Comparison of ENCODE assay signal across 16 mouse cellular contexts in the genomic region with DNA sequence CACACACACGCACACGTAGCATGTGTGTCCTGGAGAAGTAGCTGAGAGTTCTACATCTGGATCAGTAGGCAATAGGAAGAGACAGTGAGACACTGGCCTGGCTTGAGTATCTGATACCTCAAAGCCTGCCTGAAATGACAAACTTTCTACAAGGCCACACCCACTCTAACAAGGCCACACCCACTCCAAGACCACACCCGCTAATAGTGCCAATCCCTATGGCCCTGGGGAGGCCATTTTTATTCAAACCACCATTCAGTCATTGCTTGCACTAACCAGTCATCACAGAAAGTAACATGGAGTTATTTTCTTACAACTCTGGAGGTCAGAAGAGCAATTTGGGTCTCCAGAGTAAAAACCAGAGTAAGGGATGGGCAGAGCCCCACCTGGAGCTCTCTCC. TPM values are rescaled to one million over a fixed set of nuclear protein-coding genes. Genes with fewer than 3 reads are reported as not detected.
DNase-seq lines count a peak whose midpoint lies in the region; ATAC-seq and TF ChIP-seq lines count a peak whose summit lies in the region.
"Had no signal": no experiment of that assay in that cellular context is flagged by ENCODE, and none has a peak within 500 bp of the region (broad histone marks: within the 10 kb centered on the region; RNA-seq: fewer than 3 reads in every experiment).

No protein-coding gene starts in this region.

- H3K4me1 ChIP-seq in heart, adult 2 months (ENCODE audit: control insufficient read depth, insufficient read depth, low read length): no peaks in the 10 kb centered on the region; the same call in 1 of the 2 replicates
- peaks cover 14% of the 10 kb centered on the region for H3K4me1 ChIP-seq in heart, embryonic 12.5 days (replicated peaks)
- H3K4me1 ChIP-seq: forebrain, embryonic 12.5 days; hindbrain, embryonic 13.5 days; limb, embryonic 10.5 days; liver, embryonic 12.5 days had no signal

- no peak for ATAC-seq in heart, embryonic 12.5 days (ENCODE audit: insufficient number of reproducible peaks, low FRiP score)
- ATAC-seq: intestine, postnatal 0 days; liver, embryonic 12.5 days had no signal

- TF ChIP-seq POLR2A in heart, adult 2 months (IDR thresholded peaks at IDR 0.05; ENCODE audit: insufficient read depth, low read depth, low read length): no peak

- no peaks in the 10 kb centered on the region for H3K27me3 ChIP-seq in heart, adult 2 months (ENCODE audit: control insufficient read depth, insufficient read depth, low read length)
- no peaks in the 10 kb centered on the region for H3K27me3 ChIP-seq in heart, embryonic 12.5 days (replicated peaks)
- H3K27me3 ChIP-seq: CH12.LX; forebrain, embryonic 12.5 days; hindbrain, embryonic 13.5 days; liver, embryonic 12.5 days had no signal

- H3K79me2 ChIP-seq in heart, adult 2 months (replicated peaks; ENCODE audit: control insufficient read depth, insufficient read depth, low read length): no peaks in the 10 kb centered on the region

- intact Hi-C loops in heart, adult 2 months (cut with DNase I): no loop called here
- intact Hi-C loops in gastrocnemius, postnatal 14 days (cut with DNase I; ENCODE audit: low total_unique reads): no loop called here

- H3K9me3 ChIP-seq in heart, embryonic 12.5 days (replicated peaks): no peaks in the 10 kb centered on the region
- H3K9me3 ChIP-seq: forebrain, embryonic 12.5 days; hindbrain, embryonic 13.5 days; limb, embryonic 10.5 days; liver, embryonic 12.5 days; midbrain, embryonic 10.5 days had no signal

- H3K36me3 ChIP-seq in heart, adult 2 months (ENCODE audit: control insufficient read depth, insufficient read depth, low read length): no peaks in the 10 kb centered on the region
- H3K36me3 ChIP-seq in heart, embryonic 12.5 days: no peaks in the 10 kb centered on the region
- H3K36me3 ChIP-seq: forebrain, embryonic 12.5 days; hindbrain, embryonic 13.5 days; limb, embryonic 10.5 days; liver, embryonic 12.5 days; midbrain, embryonic 10.5 days had no signal

- DNase-seq in heart, adult 2 months: peak; percentile 2 to 10
- peak; percentile 3 to 17 for DNase-seq in right cerebral cortex, postnatal 10 days (ENCODE audit: low spot score in 2 of 2)
- DNase-seq in right cerebral cortex, adult 18-20 months: no peak
- DNase-seq in gastrocnemius, postnatal 14 days: peak; percentile 1
- peak; percentile 2 for DNase-seq in urinary bladder, postnatal 25 days (ENCODE audit: low spot score)
- no peak for DNase-seq in spleen, postnatal 14 days (ENCODE audit: low spot score in 2 of 2)
- DNase-seq: cerebellum, adult 9-11 months; lung, postnatal 14 days had no signal

- no peak overlapping the region for H3K9ac ChIP-seq in heart, adult 2 months (ENCODE audit: low read depth, low read length)
- no peak overlapping the region for H3K9ac ChIP-seq in heart, embryonic 12.5 days
- H3K9ac ChIP-seq: forebrain, embryonic 12.5 days; hindbrain, embryonic 13.5 days; liver, embryonic 12.5 days had no signal

- no peak overlapping the region for H3K27ac ChIP-seq in heart, adult 2 months
- no peak overlapping the region for H3K27ac ChIP-seq in heart, embryonic 12.5 days (ENCODE audit: poor library complexity, severe bottlenecking)
- H3K27ac ChIP-seq: forebrain, embryonic 12.5 days; hindbrain, embryonic 13.5 days; limb, embryonic 10.5 days; liver, embryonic 12.5 days; midbrain, embryonic 10.5 days had no signal

- no peak for TF ChIP-seq CTCF in heart, adult 2 months (IDR thresholded peaks at IDR 0.05)

- 90% methylated on average over 3 of the region's 3 CpGs for WGBS in heart, adult 2 months
- WGBS in heart, embryonic 12.5 days: 86% methylated on average over 3 of the region's 3 CpGs

- H3K4me2 ChIP-seq in heart, embryonic 12.5 days: no peak overlapping the region
- H3K4me2 ChIP-seq: forebrain, embryonic 12.5 days; hindbrain, embryonic 13.5 days; liver, embryonic 12.5 days had no signal

- no peak overlapping the region for H3K4me3 ChIP-seq in heart, adult 2 months
- H3K4me3 ChIP-seq in heart, embryonic 12.5 days: no peak overlapping the region
- H3K4me3 ChIP-seq: forebrain, embryonic 12.5 days; hindbrain, embryonic 13.5 days; limb, embryonic 10.5 days; liver, embryonic 12.5 days; midbrain, embryonic 10.5 days had no signal

- TF ChIP-seq EP300 in heart, adult 2 months (IDR thresholded peaks at IDR 0.05; ENCODE audit: insufficient read depth, low read depth, low read length): no peak

RNA-seq across cellular contexts. Expression of gene Ptgis, which starts 32.3 kb away (rescaled TPM):
- total RNA-seq in heart, adult 2 months (2021): 10 to 100 TPM; 16.3 to 17.7 TPM
- 31.3 and 32.1 TPM in 2 replicates for polyA plus RNA-seq in heart, adult 2 months (2012; rRNA removed)
- polyA plus RNA-seq in heart, embryonic 12.5 days (2016; fragmentation: Nextera tagmentation; extraction: Ambion mirVana): 22.5 and 22.9 TPM in 2 replicates
- 10 to 100 TPM in 1 of 2 experiments, 1 to 10 TPM in 1; 8.0 to 11.1 TPM for total RNA-seq in gastrocnemius, postnatal 14 days (2021)

Comparison
In these comparisons a context has a peak if more than half of its experiments do, and no peak if none do; other contexts are left out.
1. DNase-seq: peak in heart, adult 2 months (2 of 2), right cerebral cortex, postnatal 10 days (2 of 2), gastrocnemius, postnatal 14 days (single experiment) and urinary bladder, postnatal 25 days (single experiment); none in right cerebral cortex, adult 18-20 months (single experiment) and spleen, postnatal 14 days (0 of 2).